Mouse (Mus musculus): ENCODE results near the gene Ppil2.

The Ppil2 gene

DNA sequence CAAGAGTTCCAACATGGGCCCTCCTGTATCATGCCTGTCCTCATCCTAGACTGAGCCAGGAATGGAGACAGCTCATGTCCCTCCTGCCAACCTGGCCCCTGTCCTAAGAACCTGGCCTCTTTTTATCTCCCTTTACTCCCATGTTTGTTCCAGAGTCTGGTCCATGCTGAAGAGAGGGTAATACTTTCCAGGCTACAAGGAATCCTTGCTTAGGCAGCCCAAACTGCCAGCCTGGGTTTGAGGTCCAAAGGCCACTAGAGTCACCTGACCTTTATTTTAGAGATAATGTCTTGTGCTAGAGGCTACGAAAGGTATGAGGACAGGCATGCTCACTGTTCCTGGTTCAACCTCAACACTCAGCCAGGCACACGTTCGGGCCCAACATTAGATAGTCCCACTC lies 14.1 kb downstream of the Ppil2 start:
- DNase-seq = no peak

DNA sequence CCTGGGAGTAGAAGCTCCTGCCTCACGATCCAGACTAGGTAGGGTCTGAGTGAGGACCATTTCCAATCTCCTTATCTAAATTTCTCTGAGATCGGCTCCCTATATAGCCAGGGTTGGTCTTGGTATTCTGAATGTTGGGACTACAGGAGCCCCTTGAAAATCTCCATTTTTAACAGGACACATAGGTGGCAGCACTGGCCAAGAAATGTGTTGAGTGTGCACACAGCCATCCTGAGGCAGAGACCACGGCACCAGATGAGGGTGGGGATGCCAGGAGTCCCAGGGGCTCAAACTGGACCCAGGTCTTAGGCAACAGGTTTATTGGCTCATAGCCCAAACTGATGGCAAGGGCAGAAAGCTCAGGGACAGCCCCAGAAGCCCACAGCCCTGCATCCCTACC lies 22.7 kb downstream of the Ppil2 start:
- no peak for DNase-seq

DNA sequence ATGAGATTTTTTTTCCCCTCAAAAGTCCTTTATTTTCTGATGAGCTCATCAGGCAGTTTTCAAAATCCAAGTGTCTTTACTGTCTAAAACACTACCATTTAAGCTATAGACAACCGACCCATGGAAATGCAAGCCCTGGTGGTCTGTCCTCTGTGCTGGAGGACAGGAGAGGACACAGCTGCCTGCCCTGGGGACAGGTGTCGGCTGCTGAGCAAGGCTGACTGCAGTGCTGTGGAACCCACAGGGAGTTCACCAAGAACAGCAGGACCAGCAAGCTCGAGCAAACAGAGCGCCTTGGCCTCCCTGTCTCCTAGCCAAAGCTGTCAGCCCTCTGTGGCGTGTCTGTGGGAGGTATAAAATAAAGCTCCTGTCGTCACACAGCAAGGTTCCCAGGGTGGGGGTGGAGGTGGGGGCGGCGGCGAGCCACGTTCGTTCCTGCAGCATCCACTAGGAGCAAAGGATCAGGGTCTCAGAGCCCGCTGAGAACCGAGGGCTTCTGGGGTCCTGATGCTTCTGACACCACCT lies 24.3 kb downstream of the Ppil2 start:
- DNase-seq = no peak

DNA sequence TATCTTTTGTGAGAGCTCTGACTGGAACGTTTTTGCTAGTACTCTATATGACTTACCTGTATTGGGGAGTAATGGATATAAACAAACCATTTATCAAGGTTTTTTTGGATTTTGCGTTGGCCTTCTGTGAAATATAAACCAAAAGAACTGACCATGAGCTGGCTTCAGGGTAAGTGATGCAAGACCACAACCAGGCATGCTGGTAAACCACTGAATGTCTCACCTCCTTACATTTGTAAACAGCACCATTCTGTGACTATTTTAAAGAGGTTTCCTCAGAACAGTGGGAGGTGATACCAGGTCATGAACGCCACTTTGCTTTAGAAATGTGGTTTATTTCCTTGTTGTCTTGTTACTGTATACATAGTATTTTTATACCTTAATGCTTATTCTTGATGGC lies 24.8 kb downstream of the Ppil2 start:
- DNase-seq = no peak

DNA sequence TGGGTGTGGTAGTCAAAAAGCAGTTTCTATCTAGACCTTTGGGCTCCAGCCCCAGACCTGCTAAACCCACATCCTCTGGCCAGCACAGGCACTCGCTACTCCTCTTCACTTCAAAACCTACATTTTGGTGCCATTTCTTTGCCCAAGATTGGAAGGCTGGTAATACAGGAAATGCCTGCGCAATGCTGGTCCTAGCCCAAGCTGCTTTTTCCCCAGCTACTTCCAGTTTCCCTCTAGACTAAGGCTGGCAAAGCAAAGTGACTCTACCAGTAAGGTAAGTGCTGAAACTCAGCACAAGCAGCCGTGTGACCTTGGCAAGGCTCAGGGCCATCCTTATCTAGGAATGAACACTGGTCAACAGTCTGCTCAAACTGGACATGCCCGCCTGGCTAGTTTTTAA lies 25.4 kb downstream of the Ppil2 start:
- DNase-seq = no peak

GRCm38 (mm10) chr16:17082121-17082792 lies 28.8 kb downstream of the Ppil2 start:
- DNase-seq = no peak

DNA sequence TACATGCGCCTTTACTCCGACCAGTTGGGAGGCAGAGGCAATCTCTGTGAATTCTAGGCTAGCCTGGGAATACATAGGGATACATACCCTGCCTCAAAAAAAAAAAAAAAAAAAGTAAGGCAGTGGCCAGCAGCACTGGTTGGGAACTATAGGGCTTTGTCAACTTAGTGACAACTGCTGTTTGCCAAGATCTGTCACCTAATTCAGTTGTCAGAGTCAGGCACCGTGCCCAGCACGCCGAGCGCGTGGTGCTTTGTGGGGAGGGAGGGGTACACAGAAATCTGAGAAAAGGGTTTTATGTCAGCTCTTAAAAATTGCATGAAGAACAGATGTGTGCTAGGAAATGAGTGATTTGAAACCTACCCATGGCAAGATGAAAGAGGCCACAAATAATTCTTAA lies 33.0 kb downstream of the Ppil2 start:
- no peak for DNase-seq

- DNase-seq = no peak
These were observed 34.2 kb downstream of the Ppil2 start for GRCm38 (mm10) chr16:17076869-17077268.

DNA sequence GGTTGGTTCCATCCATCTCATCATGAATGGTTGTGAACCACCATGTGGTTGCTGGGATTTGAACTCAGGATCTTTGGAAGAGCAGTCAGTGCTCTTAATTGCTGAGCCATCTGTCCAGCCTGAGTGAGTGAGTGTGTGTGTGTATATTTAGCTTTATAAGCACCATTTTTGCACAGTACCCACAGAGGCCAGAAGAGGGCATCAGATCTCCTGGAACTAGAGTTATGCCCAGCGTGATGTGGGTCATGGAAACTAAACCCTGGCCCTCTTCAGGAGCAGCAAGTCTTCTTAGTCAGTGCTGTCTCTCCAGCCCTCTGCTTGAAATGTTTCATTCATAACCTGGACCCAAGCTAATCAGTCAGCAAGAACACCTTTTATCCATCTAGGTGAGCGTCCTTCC lies 34.8 kb downstream of the Ppil2 start:
- DNase-seq = no peak

- DNase-seq = no peak
These were observed 38.1 kb downstream of the Ppil2 start for GRCm38 (mm10) chr16:17073000-17073399.

DNA sequence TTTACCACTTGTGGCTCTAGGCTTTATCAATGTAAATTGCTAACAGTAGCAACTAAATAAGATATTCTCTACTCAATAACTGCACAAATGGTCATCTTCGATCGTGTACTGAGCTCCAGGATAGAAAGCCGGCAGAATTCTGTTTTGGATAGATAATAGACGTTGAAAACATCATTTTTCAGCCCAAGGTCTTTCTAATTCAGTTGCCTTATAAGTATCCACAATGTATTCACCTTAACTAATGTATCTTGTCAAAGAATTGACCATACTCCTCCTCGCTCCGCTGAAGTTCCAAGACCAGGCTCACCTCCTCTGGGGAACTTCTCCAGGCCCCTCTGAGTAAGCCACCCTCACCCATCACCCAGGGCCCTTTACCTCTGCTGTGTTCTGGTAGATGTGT lies 40.3 kb downstream of the Ppil2 start:
- DNase-seq = no peak

DNA sequence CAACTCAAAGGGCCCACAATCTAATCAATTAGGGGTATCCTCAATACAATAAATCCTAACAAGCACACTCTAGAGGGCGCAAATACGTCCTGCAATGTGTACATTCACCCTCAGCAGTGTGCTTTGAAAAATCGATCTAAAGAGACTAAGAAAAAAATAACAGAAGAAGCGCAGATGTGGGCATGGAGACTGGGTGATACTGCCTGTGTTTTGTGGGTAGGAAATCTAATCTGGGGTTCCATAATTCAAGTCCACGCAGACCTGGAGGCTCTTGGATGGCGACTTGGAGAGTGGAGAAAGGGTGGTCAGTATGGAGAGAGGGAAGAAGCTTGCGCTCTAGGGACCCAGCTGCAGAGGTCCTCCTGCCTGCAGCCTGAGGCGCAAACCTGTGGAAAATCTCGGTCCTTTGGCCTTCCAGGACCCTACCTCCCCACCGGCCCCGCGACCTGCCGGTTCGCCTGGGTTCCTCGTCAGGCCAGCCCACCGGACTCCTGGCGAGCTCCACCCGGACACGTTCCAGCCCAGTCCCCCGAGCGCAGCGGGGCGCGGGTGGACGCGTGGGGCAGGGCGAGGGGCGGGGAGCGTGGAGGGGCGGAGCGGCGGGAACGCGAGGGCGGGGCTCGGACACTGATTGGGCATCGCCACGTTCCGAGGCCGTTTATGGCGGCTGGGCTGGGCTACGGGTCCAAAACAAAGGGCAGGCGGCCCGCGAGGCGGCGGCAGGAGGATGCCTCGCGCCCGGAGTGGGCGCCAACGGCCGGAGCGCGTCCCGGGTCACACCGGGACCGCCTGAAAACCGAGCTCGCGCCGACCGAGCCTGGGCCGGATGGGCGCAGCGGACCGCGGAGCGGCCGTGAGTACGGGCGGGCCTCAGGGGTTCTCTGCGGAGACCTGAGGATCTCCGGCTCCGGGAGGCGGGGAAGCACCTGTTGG lies 41.3 kb downstream of the Ppil2 start, which contains the start of gene Ypel1:
TSS of gene Ypel1 (plus strand) at position 186 of the 933 bp plus-strand sequence.
- peak; percentile 88 for DNase-seq

DNA sequence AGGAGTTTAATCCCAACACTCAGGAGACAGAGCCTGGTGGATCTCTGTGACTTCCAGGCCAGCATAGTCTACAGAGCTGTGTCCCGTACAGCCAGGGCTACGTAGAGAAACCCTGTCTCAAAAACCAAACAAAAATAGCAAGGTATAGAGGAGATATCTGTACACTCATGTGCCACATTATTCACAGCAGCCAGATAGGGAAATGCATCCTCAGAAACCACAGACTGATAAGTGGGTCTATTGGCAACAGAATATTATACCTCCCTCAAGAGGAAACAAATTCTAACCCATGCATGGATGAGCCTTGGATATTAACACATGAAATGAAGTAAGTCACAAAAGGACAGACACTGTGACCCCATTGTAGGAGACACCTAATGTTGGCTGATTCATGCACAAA lies 43.5 kb downstream of the Ppil2 start:
- DNase-seq = no peak

DNA sequence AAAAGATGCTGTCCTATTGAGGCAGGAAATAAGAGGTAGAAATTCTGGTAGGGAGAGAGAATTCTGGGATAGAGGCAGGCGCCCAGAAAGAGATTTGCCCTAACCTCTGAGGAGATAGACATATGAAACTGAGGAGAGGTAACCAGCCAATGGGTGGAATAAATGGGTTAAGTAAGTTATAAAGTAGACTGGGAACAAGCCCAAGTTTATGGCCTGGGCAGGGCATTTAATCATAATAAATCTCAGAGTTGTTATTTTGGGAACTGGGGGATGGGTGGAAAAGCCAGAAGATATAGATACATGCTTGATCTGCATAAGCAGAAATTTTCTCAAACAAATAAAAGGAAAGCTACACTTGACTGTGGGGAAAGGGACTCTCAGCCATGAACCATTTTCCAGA lies 48.7 kb downstream of the Ppil2 start:
- no peak for DNase-seq

DNA sequence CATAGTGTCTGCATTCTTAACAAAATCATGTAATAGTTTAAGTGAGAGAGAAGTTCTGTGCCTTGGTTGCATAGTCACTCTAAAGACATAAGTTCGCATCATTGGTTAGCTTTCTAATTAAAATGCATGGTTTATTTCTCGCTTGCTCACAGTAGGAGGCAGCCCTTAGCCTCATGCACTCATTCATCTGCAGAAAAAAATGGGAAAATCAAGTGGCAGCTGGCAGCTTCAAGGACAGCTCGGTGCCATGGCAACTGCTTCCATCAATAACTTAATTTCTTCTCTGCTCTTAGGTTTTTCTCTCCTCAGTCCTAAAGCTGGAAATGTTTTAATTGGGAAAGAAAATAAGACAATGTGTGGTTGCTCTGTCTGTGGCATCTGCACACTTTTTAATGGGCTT lies 55.5 kb downstream of the Ppil2 start:
- DNase-seq = no peak

GRCm38 (mm10) chr16:17053903-17054302 lies 57.2 kb downstream of the Ppil2 start:
- no peak for DNase-seq

DNA sequence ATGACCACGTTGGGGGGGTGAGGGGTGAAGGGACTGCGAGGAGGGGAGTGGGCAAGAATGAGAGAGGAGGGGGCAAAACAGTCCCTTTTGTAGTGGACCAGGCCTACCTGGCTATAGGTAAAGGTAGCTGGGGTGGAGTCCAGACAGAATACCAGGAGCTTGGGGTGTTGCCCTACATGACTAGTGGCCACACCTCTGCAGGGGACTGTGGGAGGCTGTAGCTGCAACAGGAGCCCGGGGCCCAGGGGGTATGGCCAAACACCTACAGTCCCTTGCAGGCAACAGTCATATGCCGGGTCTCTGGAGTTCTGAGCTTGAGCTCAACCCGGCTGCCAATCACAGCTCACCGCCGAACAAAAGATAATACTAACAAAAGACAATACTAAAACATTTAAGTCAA lies 59.0 kb downstream of the Ppil2 start:
- no peak for DNase-seq

GRCm38 (mm10) chr16:17049886-17050285 lies 61.2 kb downstream of the Ppil2 start:
- no peak for DNase-seq

- no peak for DNase-seq
These were observed 65.8 kb downstream of the Ppil2 start for GRCm38 (mm10) chr16:17045287-17045686.

- DNase-seq = peak; percentile 24 to 31
These were observed 66.7 kb downstream of the Ppil2 start for GRCm38 (mm10) chr16:17044320-17044719.

DNA sequence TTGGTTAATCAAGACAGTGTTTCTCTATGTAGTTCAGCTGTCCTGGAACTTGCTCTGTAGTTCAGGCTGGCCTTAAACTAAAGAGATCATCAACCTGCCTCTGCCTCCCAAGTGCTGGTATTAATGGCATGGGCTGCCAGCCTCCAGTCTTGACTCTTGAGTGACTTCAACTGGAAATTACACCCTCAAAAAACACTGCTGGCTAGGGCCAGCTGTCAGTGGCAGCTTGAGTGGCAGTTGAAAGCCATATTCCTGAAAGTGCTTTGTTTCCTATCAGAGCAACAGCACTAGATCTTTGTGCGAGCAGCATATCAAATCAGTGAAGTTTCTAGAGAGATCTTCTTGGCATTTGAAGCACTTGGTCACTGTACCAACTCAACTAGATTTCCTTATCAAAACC lies 69.6 kb downstream of the Ppil2 start:
- DNase-seq = no peak

GRCm38 (mm10) chr16:17040716-17041115 lies 70.3 kb downstream of the Ppil2 start:
- DNase-seq = no peak
